Mouse (Mus musculus) kidney, postnatal 4 days (tissue): ENCODE data around the gene Hba-a2.
"Not testable (repeated sequence)": the region's sequence is repeated elsewhere in the genome, so short reads cannot be mapped to it uniquely, and the experiment has no call there.

ENCODE experiments used
- DNase-seq, 2 experiments: peaks; one replicate each; pipeline ENCODE4 v3.0.0; 2021; ENCODE audit warnings: mixed read lengths in 2 of 2

Gene Hba-a2

GRCm38 (mm10) chr11:32284582-32284981 lies 11.7 kb upstream of the Hba-a2 start:
- DNase-seq = not testable (repeated sequence)

- DNase-seq = no peak
Measured at GRCm38 (mm10) chr11:32285031-32285775, 11.1 kb upstream of the Hba-a2 start.

GRCm38 (mm10) chr11:32285887-32286286 lies 10.4 kb upstream of the Hba-a2 start:
- DNase-seq = not testable (repeated sequence)

GRCm38 (mm10) chr11:32286695-32287492 lies 9.4 kb upstream of the Hba-a2 start, which contains the start of gene Hbq1b:
Hbq1b (plus strand) TSS chr11:32286965.
- DNase-seq = peak; percentile 87 to 90

- no peak for DNase-seq
Measured at GRCm38 (mm10) chr11:32287493-32287825, 8.8 kb upstream of the Hba-a2 start.

- not testable (repeated sequence) for DNase-seq
Measured at GRCm38 (mm10) chr11:32292819-32293218, 3.5 kb upstream of the Hba-a2 start.

GRCm38 (mm10) chr11:32293479-32293878 lies 2.8 kb upstream of the Hba-a2 start:
- DNase-seq = not testable (repeated sequence)

GRCm38 (mm10) chr11:32297417-32297816 lies 1.1 kb downstream of the Hba-a2 start:
- DNase-seq = not testable (repeated sequence)

- no peak for DNase-seq
Measured at GRCm38 (mm10) chr11:32297866-32298531, 1.7 kb downstream of the Hba-a2 start.

- no peak for DNase-seq
Measured at GRCm38 (mm10) chr11:32298532-32298918, 2.2 kb downstream of the Hba-a2 start.

GRCm38 (mm10) chr11:32299865-32300264 lies 3.6 kb downstream of the Hba-a2 start, which contains the start of gene Hbq1a:
Hbq1a (plus strand) TSS chr11:32300069.
- DNase-seq = peak; percentile 80 to 84

- no peak for DNase-seq
Measured at GRCm38 (mm10) chr11:32300279-32301267, 4.3 kb downstream of the Hba-a2 start.

GRCm38 (mm10) chr11:32301506-32301905 lies 5.2 kb downstream of the Hba-a2 start:
- DNase-seq = no peak

GRCm38 (mm10) chr11:32302824-32303419 lies 6.6 kb downstream of the Hba-a2 start:
- no peak for DNase-seq

GRCm38 (mm10) chr11:32303455-32303854 lies 7.2 kb downstream of the Hba-a2 start:
- no peak for DNase-seq

GRCm38 (mm10) chr11:32307006-32307405 lies 10.7 kb downstream of the Hba-a2 start:
- no peak for DNase-seq

GRCm38 (mm10) chr11:32309446-32309845 lies 13.2 kb downstream of the Hba-a2 start:
- DNase-seq = no peak

- DNase-seq = no peak
Measured at GRCm38 (mm10) chr11:32309928-32310327, 13.6 kb downstream of the Hba-a2 start.

- no peak for DNase-seq
Measured at GRCm38 (mm10) chr11:32316009-32316408, 19.7 kb downstream of the Hba-a2 start.

GRCm38 (mm10) chr11:32320507-32321195 lies 24.4 kb downstream of the Hba-a2 start:
- DNase-seq = no peak

GRCm38 (mm10) chr11:32321196-32321565 lies 24.9 kb downstream of the Hba-a2 start:
- peak; percentile 85 to 90 for DNase-seq
